ENCODE assay signal across 8 mouse cellular contexts in genomic region chr4:155654456-155655298, GRCm38 (mm10). TPM values are rescaled to one million over a fixed set of nuclear protein-coding genes. Genes with fewer than 3 reads are reported as not detected.
DNase-seq lines count a peak whose midpoint lies in the region; ATAC-seq lines count a peak whose summit lies in the region.

No protein-coding gene starts in this region.

- peak; percentile 59 to 67 for DNase-seq in heart, adult 18-20 months
- DNase-seq in heart, adult 8-10 months (ENCODE audit: low spot score): no peak
- DNase-seq in cerebellum, adult 11-12 months: peak; percentile 84
- DNase-seq in gastrocnemius, postnatal 25 days: peak; percentile 58
- DNase-seq in kidney, adult 9 months: peak; percentile 26
- DNase-seq in lung, postnatal 10 days: peak; percentile 59
- peak; percentile 57 for DNase-seq in retina, embryonic 14.5 days (ENCODE audit: low spot score)

- ATAC-seq in monocyte, adult 5-6 weeks (replicated peaks; ENCODE audit: insufficient number of reproducible peaks, low FRiP score, low TSS enrichment, poor library complexity, severe bottlenecking): no peak

RNA-seq across cellular contexts. Expression of gene Mmp23, which starts 1.5 kb away (rescaled TPM):
- 1 to 10 TPM; 7.0 to 7.2 TPM for total RNA-seq in heart, adult 18-20 months (2021)
- 1 to 10 TPM; 6.7 to 9.0 (median 7.4) TPM for total RNA-seq in heart, adult 8-10 months (2022)
- total RNA-seq in gastrocnemius, postnatal 25 days (2021): 1 to 10 TPM; 3.0 to 5.0 TPM
- not detected in 3 replicates for total RNA-seq in monocyte, adult 5-6 weeks (2017)

RNA-seq across cellular contexts. Expression of gene Gm10563, which starts 9.5 kb away (rescaled TPM):
- total RNA-seq in heart, adult 18-20 months (2021): not detected
- total RNA-seq in heart, adult 8-10 months (2022): not detected
- total RNA-seq in gastrocnemius, postnatal 25 days (2021): not detected
- total RNA-seq in monocyte, adult 5-6 weeks (2017): not detected in 3 replicates

RNA-seq across cellular contexts. Expression of gene Mib2, which starts 14.3 kb away (rescaled TPM):
- 10 to 100 TPM; 24.1 to 24.7 TPM for total RNA-seq in heart, adult 18-20 months (2021)
- 10 to 100 TPM; 25.4 to 30.1 (median 27.1) TPM for total RNA-seq in heart, adult 8-10 months (2022)
- 10 to 100 TPM; 14.4 to 14.5 TPM for total RNA-seq in gastrocnemius, postnatal 25 days (2021)
- 14.3 to 35.4 TPM (median 16.5 TPM) in 3 replicates for total RNA-seq in monocyte, adult 5-6 weeks (2017)

RNA-seq across cellular contexts. Expression of gene Cdk11b, which starts 30.0 kb away (rescaled TPM):
- 10 to 100 TPM; 26.4 to 26.7 TPM for total RNA-seq in heart, adult 18-20 months (2021)
- 10 to 100 TPM; 29.2 to 37.0 (median 30.2) TPM for total RNA-seq in heart, adult 8-10 months (2022)
- total RNA-seq in gastrocnemius, postnatal 25 days (2021): 10 to 100 TPM; 25.9 to 26.1 TPM
- 145 to 205 TPM (median 169 TPM) in 3 replicates for total RNA-seq in monocyte, adult 5-6 weeks (2017)

RNA-seq across cellular contexts. Expression of gene Fndc10, which starts 39.5 kb away (rescaled TPM):
- total RNA-seq in heart, adult 18-20 months (2021): 1 to 10 TPM; 1.1 to 1.8 TPM
- 1 to 10 TPM in 3 of 4 experiments, under 1 TPM in 1; 0.98 to 2.4 (median 1.3) TPM for total RNA-seq in heart, adult 8-10 months (2022)
- total RNA-seq in gastrocnemius, postnatal 25 days (2021): 1 to 10 TPM; 1.5 to 1.7 TPM
- 0.21 to 0.68 TPM (median 0.48 TPM) in 3 replicates for total RNA-seq in monocyte, adult 5-6 weeks (2017)
